Mouse (Mus musculus): ENCODE measurements around the gene Zfp553.

The Zfp553 gene

GRCm38 (mm10) chr7:127232622-127233367, at the start of gene Zfp553, which contains the start of gene Sept1:
Gene Zfp553, plus strand, starts transcription at chr7:127233061.
Gene Sept1, minus strand, starts transcription at chr7:127233130.
- peak; percentile 71 to 87 for DNase-seq (ENCODE audit: low spot score in 2 of 2)

- no peak for DNase-seq (ENCODE audit: low spot score in 2 of 2)
Measured at GRCm38 (mm10) chr7:127183345-127183744, 49.5 kb upstream of the Zfp553 start.

- DNase-seq (ENCODE audit: low spot score in 2 of 2): no peak
Measured at GRCm38 (mm10) chr7:127183828-127184227, 49.0 kb upstream of the Zfp553 start.

- no peak for DNase-seq (ENCODE audit: low spot score in 2 of 2)
Measured at GRCm38 (mm10) chr7:127184720-127185119, 48.1 kb upstream of the Zfp553 start.

- no peak for DNase-seq (ENCODE audit: low spot score in 2 of 2)
Measured at GRCm38 (mm10) chr7:127185601-127186000, 47.3 kb upstream of the Zfp553 start.

- DNase-seq (ENCODE audit: low spot score in 2 of 2): no peak
Measured at GRCm38 (mm10) chr7:127187351-127187750, 45.5 kb upstream of the Zfp553 start.

GRCm38 (mm10) chr7:127188305-127189276, 44.3 kb upstream of the Zfp553 start:
- DNase-seq (ENCODE audit: low spot score in 2 of 2): no peak

- no peak for DNase-seq (ENCODE audit: low spot score in 2 of 2)
Measured at GRCm38 (mm10) chr7:127190672-127191071, 42.2 kb upstream of the Zfp553 start.

- DNase-seq (ENCODE audit: low spot score in 2 of 2): no peak
Measured at GRCm38 (mm10) chr7:127192989-127193388, 39.9 kb upstream of the Zfp553 start.

- no peak for DNase-seq (ENCODE audit: low spot score in 2 of 2)
Measured at GRCm38 (mm10) chr7:127194011-127194632, 38.7 kb upstream of the Zfp553 start.

- no peak for DNase-seq (ENCODE audit: low spot score in 2 of 2)
Measured at GRCm38 (mm10) chr7:127194633-127195029, 38.2 kb upstream of the Zfp553 start.

GRCm38 (mm10) chr7:127195544-127196295, 37.1 kb upstream of the Zfp553 start, which contains the start of gene Cd2bp2:
Gene Cd2bp2, minus strand, starts transcription at chr7:127196050.
- DNase-seq (ENCODE audit: low spot score in 2 of 2): peak; percentile 88 to 93

GRCm38 (mm10) chr7:127196484-127196883, 36.4 kb upstream of the Zfp553 start:
- DNase-seq (ENCODE audit: low spot score in 2 of 2): no peak

- no peak for DNase-seq (ENCODE audit: low spot score in 2 of 2)
Measured at GRCm38 (mm10) chr7:127206606-127207005, 26.3 kb upstream of the Zfp553 start.

- DNase-seq (ENCODE audit: low spot score in 2 of 2): peak in 1 of 2 experiments; percentile 42
Measured at GRCm38 (mm10) chr7:127207374-127208294, 25.2 kb upstream of the Zfp553 start.

GRCm38 (mm10) chr7:127208295-127208552, 24.6 kb upstream of the Zfp553 start, which contains the start of gene Tbc1d10b:
Gene Tbc1d10b, minus strand, starts transcription at chr7:127208468.
- DNase-seq (ENCODE audit: low spot score in 2 of 2): no peak

- DNase-seq (ENCODE audit: low spot score in 2 of 2): peak; percentile 85 to 94
Measured at GRCm38 (mm10) chr7:127208553-127209438, 24.1 kb upstream of the Zfp553 start, which contains the start of gene Mylpf. Gene Mylpf, plus strand, starts transcription at chr7:127208890.

- DNase-seq (ENCODE audit: low spot score in 2 of 2): no peak
Measured at GRCm38 (mm10) chr7:127209851-127210250, 23.0 kb upstream of the Zfp553 start.

- DNase-seq (ENCODE audit: low spot score in 2 of 2): no peak
Measured at GRCm38 (mm10) chr7:127210266-127210665, 22.6 kb upstream of the Zfp553 start.
